Mouse (Mus musculus) liver, embryonic 16.5 days (tissue): Measurements from ENCODE around the gene Ccnk. TPM values are rescaled to one million over a fixed set of nuclear protein-coding genes. Genes with fewer than 3 reads are reported as not detected.

Experiments used
- ATAC-seq: fragments of 200-750 bp; cut with Nextera tagmentation; 2 replicates; pipeline ENCODE4 v1.8.0; 2017; ENCODE audit warnings: low read depth, mild to moderate bottlenecking, moderate number of reproducible peaks, moderate library complexity
- H3K27ac ChIP-seq: fragments of 300-500 bp; sonication (generic); 2 replicates; pipeline ENCODE4 v1.5.1; 2014; ENCODE audit warnings: mild to moderate bottlenecking, low read length
- H3K27me3 ChIP-seq: fragments of 300-500 bp; sonication (generic); 2 replicates; pipeline ENCODE4 v1.6.1; 2014; ENCODE audit warnings: low read depth, low read length, mixed read lengths; ENCODE audit not compliant: control insufficient read depth, insufficient read depth
- H3K36me3 ChIP-seq: fragments of 300-500 bp; sonication (generic); 2 replicates; pipeline ENCODE4 v1.6.1; 2014; ENCODE audit warnings: mild to moderate bottlenecking; ENCODE audit not compliant: control insufficient read depth, insufficient read depth
- H3K4me1 ChIP-seq: fragments of 300-500 bp; sonication (generic); 2 replicates; pipeline ENCODE4 v1.6.1; 2014; ENCODE audit warnings: low read depth, low read length, mixed read lengths; ENCODE audit not compliant: control insufficient read depth
- H3K4me2 ChIP-seq: fragments of 300-500 bp; sonication (generic); 2 replicates; pipeline ENCODE4 v1.6.1; 2014; ENCODE audit warnings: low read depth, low read length, mixed read lengths
- H3K4me3 ChIP-seq: fragments of 300-500 bp; sonication (generic); 2 replicates; pipeline ENCODE4 v1.5.1; 2014; ENCODE audit warnings: low read depth, mild to moderate bottlenecking, low read length
- H3K9ac ChIP-seq: fragments of 300-500 bp; sonication (generic); 2 replicates; pipeline ENCODE4 v1.6.1; 2014; ENCODE audit warnings: low read depth, low read length
- H3K9me3 ChIP-seq: fragments of 300-500 bp; sonication (generic); replicated peaks from 2 replicates; pipeline ENCODE4 v1.6.1; 2016; ENCODE audit warnings: low read length; ENCODE audit not compliant: control insufficient read depth
- WGBS: fragments of 180-500 bp; shearing (Covaris S2); extraction: QIAGEN DNeasy Blood & Tissue Kit; methylation state at CpG from one replicate; pipeline ENCODE4 v1.1.7; 2014; ENCODE audit not compliant: insufficient replicate concordance; 5-methylcytosine and 5-hydroxymethylcytosine counted together
- polyA plus RNA-seq: library from polyadenylated mRNA; unstranded; fragments of >200 nt; fragmentation: Nextera tagmentation; extraction: Ambion mirVana; gene quantifications from 2 replicates; pipeline ENCODE4 v1.2.1, GENCODE M21; 2015

Gene Ccnk
- polyA plus RNA-seq, 1 experiment from 2014 or later = 1.4 TPM

DNA sequence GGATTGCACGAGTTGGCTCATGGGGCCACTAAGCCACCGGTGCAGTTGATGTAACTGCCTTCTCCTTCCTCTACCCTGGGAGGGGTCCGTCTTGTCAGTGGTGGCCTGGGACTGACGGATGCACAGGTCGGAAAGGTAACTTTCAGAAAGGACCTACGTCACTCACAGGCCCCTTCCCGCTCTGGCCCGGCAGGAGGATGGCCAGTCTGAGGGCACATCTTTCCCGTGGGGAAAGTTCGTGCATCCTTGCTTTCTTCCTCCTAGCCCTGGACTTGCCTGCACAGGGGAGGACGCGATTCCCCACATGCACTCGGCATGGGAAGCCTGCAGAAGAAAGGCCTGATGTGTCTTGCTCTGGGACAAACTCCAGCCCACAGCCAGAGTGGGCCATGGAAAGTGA, 46.8 kb downstream of the Ccnk start:
- WGBS = 75% methylated on average over 13 of the region's 13 CpGs
- H3K9me3 ChIP-seq = no peaks in the 10 kb centered on the region
- no peaks in the 10 kb centered on the region for H3K36me3 ChIP-seq
- H3K4me3 ChIP-seq = no peak overlapping the region
- no peak overlapping the region for H3K4me2 ChIP-seq
- no peak for ATAC-seq
- no peaks in the 10 kb centered on the region for H3K27me3 ChIP-seq
- no peak overlapping the region for H3K27ac ChIP-seq
- H3K9ac ChIP-seq = no peak overlapping the region
- H3K4me1 ChIP-seq = no peaks in the 10 kb centered on the region; the same call in 1 of the 2 replicates

DNA sequence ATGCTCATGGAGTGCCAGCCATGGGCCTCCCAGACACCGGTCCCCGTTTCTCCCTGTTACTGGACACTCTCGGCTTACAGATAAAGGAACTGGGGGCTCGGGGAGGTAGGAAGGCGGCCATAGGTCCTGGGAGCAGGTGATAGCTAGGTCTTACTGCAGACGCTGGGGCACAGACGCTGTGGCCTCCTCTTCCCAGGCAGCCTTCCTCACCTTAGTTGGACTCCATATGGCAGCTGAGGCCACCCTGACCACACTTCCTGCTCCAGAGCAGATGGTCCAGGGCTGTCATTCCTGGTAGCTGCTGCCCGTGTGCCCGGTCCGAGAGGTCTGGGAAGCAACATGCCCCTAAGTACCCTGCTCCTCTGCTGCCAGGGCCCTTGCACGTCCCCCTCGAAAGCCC, 47.6 kb downstream of the Ccnk start:
- 62% methylated on average over 12 of the region's 12 CpGs for WGBS
- Histone ChIP-seq H3K9me3 (no peaks in the 10 kb centered on the region), H3K4me2 (no peak overlapping the region), H3K27ac (no peak overlapping the region), H3K36me3 (no peaks in the 10 kb centered on the region), H3K4me3 (no peak overlapping the region), H3K4me1 (no peaks in the 10 kb centered on the region; the same call in 1 of the 2 replicates), H3K27me3 (no peaks in the 10 kb centered on the region), H3K9ac (no peak overlapping the region)
- ATAC-seq = no peak

GRCm38 (mm10) chr12:108227527-108227926, 48.1 kb downstream of the Ccnk start:
- Histone ChIP-seq H3K27me3 (no peaks in the 10 kb centered on the region), H3K27ac (no peak overlapping the region), H3K4me2 (no peak overlapping the region), H3K4me1 (no peaks in the 10 kb centered on the region; the same call in 1 of the 2 replicates), H3K4me3 (no peak overlapping the region), H3K9ac (no peak overlapping the region), H3K36me3 (no peaks in the 10 kb centered on the region), H3K9me3 (no peaks in the 10 kb centered on the region)
- no peak for ATAC-seq
- WGBS = 70% methylated on average over 16 of the region's 16 CpGs

DNA sequence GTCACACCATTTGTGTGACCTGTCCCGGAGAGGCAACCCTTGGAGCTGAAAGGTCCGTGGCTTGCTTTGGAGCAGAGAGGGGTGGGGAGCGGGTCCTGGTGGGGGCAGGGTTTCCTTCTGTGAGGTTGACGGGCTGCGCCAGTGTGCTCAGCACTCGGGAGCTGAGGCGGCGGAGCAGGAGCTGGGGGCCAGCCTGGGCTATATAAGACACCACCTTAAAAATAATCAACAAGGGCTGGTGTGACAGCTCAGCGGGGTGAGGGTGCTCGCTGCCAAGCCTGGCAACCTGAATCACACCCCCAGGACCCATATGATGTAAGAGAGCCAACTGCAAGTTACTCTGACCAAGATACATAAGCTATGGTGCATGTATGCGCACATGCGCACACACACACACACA, 50.7 kb downstream of the Ccnk start:
- no peaks in the 10 kb centered on the region for H3K9me3 ChIP-seq
- H3K9ac ChIP-seq = no peak overlapping the region
- no peak overlapping the region for H3K27ac ChIP-seq
- H3K4me3 ChIP-seq = no peak overlapping the region
- H3K4me2 ChIP-seq = no peak overlapping the region
- H3K36me3 ChIP-seq = no peaks in the 10 kb centered on the region
- no peak for ATAC-seq
- 68% methylated on average over 12 of the region's 12 CpGs for WGBS
- H3K4me1 ChIP-seq = peaks cover 2% of the 10 kb centered on the region
- no peaks in the 10 kb centered on the region for H3K27me3 ChIP-seq

- Histone ChIP-seq H3K9me3 (no peaks in the 10 kb centered on the region), H3K4me1 (peaks cover 4% of the 10 kb centered on the region), H3K36me3 (no peaks in the 10 kb centered on the region), H3K27me3 (no peaks in the 10 kb centered on the region), H3K4me2 (no peak overlapping the region), H3K9ac (no peak overlapping the region), H3K4me3 (no peak overlapping the region), H3K27ac (no peak overlapping the region)
- 58% methylated on average over 16 of the region's 18 CpGs for whole genome bisulfite sequencing
- ATAC-seq = no peak
These were observed 51.7 kb downstream of the Ccnk start for GRCm38 (mm10) chr12:108230821-108231794.

DNA sequence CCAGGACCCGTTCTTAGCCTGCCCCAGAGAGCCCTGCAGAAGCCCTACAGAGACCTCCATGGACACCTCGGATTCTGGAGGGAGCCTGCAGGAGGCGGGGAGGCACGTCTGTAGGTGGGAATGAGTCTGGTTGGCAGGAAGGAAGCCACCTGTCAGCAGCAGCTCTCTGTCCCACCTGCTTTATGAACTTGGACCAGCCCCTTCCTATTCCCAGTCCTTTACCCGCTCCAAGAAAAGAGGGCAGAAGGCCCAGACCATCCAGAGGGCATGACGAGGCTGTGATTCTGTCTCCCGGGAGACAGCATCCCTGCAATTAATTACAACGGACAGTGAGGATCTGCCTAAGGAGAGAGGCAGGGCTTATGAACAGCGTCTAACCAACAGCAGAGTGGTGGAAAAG, 52.5 kb downstream of the Ccnk start:
- no peaks in the 10 kb centered on the region for H3K9me3 ChIP-seq
- no peak for ATAC-seq
- peaks cover 4% of the 10 kb centered on the region for H3K4me1 ChIP-seq
- no peaks in the 10 kb centered on the region for H3K27me3 ChIP-seq
- H3K9ac ChIP-seq = no peak overlapping the region
- H3K36me3 ChIP-seq = no peaks in the 10 kb centered on the region
- H3K4me2 ChIP-seq = no peak overlapping the region
- no peak overlapping the region for H3K27ac ChIP-seq
- no peak overlapping the region for H3K4me3 ChIP-seq
- 61% methylated on average over 9 of the region's 9 CpGs for WGBS

DNA sequence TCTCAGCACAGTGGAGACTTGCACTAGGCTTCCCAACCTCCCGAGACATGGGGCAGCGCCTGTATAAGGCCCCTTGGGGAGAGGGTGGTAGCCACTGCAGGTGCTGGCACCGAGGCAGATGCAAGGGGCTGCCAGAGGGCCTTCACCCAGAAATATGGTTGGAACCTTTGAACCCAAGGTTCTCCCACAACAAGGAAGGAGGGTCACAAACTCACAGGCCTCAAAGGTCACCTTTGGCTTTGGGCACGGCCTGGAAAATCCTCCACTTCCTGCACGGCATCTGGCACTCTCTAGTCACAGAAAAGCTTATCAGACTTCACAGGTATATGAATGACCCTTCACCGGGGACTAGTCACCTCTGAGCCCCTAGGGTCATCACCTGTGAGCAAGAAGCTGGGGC, 54.4 kb downstream of the Ccnk start:
- 59% methylated on average over 6 of the region's 6 CpGs for WGBS
- Histone ChIP-seq H3K9ac (no peak overlapping the region), H3K4me2 (no peak overlapping the region), H3K36me3 (no peaks in the 10 kb centered on the region), H3K4me1 (peaks cover 4% of the 10 kb centered on the region), H3K27ac (no peak overlapping the region), H3K4me3 (no peak overlapping the region), H3K27me3 (no peaks in the 10 kb centered on the region), H3K9me3 (no peaks in the 10 kb centered on the region)
- no peak for ATAC-seq

DNA sequence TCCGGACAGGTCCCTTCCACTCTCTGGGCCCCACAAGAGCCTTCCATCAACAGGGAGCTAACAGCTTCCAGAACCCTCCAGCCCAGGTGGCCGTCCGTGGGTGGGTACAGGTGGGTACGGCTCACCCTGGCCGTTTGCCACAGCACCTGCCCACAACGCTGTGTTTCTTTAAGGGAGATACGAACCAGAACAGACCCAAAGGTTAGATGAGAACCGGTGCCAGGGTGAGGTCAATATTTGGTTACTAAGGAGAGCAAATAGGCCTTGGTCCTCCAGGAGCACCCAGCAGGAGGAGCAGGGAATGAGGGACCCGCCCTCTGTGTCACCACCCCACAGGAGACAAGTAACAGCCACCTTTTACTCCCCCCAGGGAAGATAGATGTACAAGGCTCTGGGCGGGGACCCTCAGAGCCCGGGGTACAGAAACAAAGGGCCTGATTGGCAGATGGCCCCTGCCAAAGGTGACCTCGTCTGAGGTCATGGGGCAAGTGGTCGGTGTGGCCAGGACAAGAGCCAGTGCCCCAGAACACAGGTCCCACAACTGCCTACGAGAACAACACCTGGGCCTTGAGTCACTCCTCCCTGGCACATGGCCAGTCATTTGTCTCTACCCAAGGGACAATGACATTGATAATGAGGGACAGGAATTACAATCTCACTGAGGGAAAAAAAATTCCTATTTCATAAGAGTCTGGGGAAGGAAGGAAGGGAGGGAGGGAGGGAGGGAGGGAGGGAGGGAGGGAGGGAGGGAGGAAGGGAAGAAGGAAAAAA, 55.6 kb downstream of the Ccnk start:
- ATAC-seq = no peak
- Histone ChIP-seq H3K4me2 (no peak overlapping the region), H3K4me1 (peaks cover 4% of the 10 kb centered on the region), H3K9me3 (no peaks in the 10 kb centered on the region), H3K36me3 (no peaks in the 10 kb centered on the region), H3K9ac (no peak overlapping the region), H3K27me3 (no peaks in the 10 kb centered on the region), H3K4me3 (no peak overlapping the region), H3K27ac (no peak overlapping the region)
- WGBS = 60% methylated on average over 14 of the region's 14 CpGs
